Mouse (Mus musculus) T-cell, adult 2 months (primary cell): ENCODE results near the gene Fat1.

Experiments
- DNase-seq: peaks from one replicate; pipeline ENCODE4 v3.0.0; 2022; ENCODE audit warnings: low spot score

Gene Fat1

GRCm38 (mm10) chr8:45004021-45004420 lies 68.8 kb downstream of the Fat1 start:
- no peak for DNase-seq

GRCm38 (mm10) chr8:45010685-45011084 lies 75.4 kb downstream of the Fat1 start:
- DNase-seq, result no peak

GRCm38 (mm10) chr8:45011774-45012173 lies 76.5 kb downstream of the Fat1 start:
- DNase-seq, result no peak

- no peak for DNase-seq
Measured at GRCm38 (mm10) chr8:45013852-45014251, 78.6 kb downstream of the Fat1 start.

- DNase-seq, result no peak
Measured at GRCm38 (mm10) chr8:45014498-45015067, 79.3 kb downstream of the Fat1 start.

- no peak for DNase-seq
Measured at GRCm38 (mm10) chr8:45015876-45016275, 80.6 kb downstream of the Fat1 start.

GRCm38 (mm10) chr8:45019241-45019640 lies 84.0 kb downstream of the Fat1 start:
- no peak for DNase-seq

GRCm38 (mm10) chr8:45021171-45021570 lies 85.9 kb downstream of the Fat1 start:
- no peak for DNase-seq

GRCm38 (mm10) chr8:45021911-45022665 lies 86.8 kb downstream of the Fat1 start:
- no peak for DNase-seq

GRCm38 (mm10) chr8:45028081-45028497 lies 92.8 kb downstream of the Fat1 start:
- no peak for DNase-seq

GRCm38 (mm10) chr8:45038350-45038749 lies 103.1 kb downstream of the Fat1 start:
- no peak for DNase-seq

GRCm38 (mm10) chr8:45044160-45044559 lies 108.9 kb downstream of the Fat1 start:
- no peak for DNase-seq

- no peak for DNase-seq
Measured at GRCm38 (mm10) chr8:45050451-45050850, 115.2 kb downstream of the Fat1 start.

- DNase-seq, result no peak
Measured at GRCm38 (mm10) chr8:45051236-45051635, 116.0 kb downstream of the Fat1 start.

- no peak for DNase-seq
Measured at GRCm38 (mm10) chr8:45052205-45052604, 117.0 kb downstream of the Fat1 start.

GRCm38 (mm10) chr8:45052618-45053017 lies 117.4 kb downstream of the Fat1 start:
- DNase-seq, result no peak

GRCm38 (mm10) chr8:45055500-45055899 lies 120.3 kb downstream of the Fat1 start:
- no peak for DNase-seq

GRCm38 (mm10) chr8:45056810-45057209 lies 121.6 kb downstream of the Fat1 start:
- DNase-seq, result no peak

GRCm38 (mm10) chr8:45060083-45060482 lies 124.8 kb downstream of the Fat1 start:
- DNase-seq, result no peak

GRCm38 (mm10) chr8:45062311-45062710 lies 127.1 kb downstream of the Fat1 start:
- no peak for DNase-seq

- DNase-seq, result no peak
Measured at GRCm38 (mm10) chr8:45062982-45063924, 128.0 kb downstream of the Fat1 start.

GRCm38 (mm10) chr8:45064197-45064869 lies 129.1 kb downstream of the Fat1 start:
- no peak for DNase-seq
